Mouse (Mus musculus): ENCODE data around the gene Sdccag8.

GRCm38 (mm10) chr1:176813292-176814035, 996 bp upstream of the Sdccag8 start:
- TF ChIP-seq CTCF (conservative IDR thresholded peaks at IDR 0.05; ENCODE audit: insufficient read depth, insufficient read length, low read depth, low read length) (no peak), POLR2A (IDR thresholded peaks at IDR 0.05; ENCODE audit: low read depth, low read length) (no peak)
